Mouse (Mus musculus): ENCODE measurements around the gene Wrap73.

The Wrap73 gene

GRCm38 (mm10) chr4:154139671-154140181 lies 2.4 kb upstream of the Wrap73 start:
- no peak for DNase-seq (ENCODE audit: low spot score in 2 of 2)

GRCm38 (mm10) chr4:154140182-154140212 lies 2.2 kb upstream of the Wrap73 start, which contains the start of gene Trp73:
TSS of gene Trp73 (minus strand) at chr4:154140208.
- no peak for DNase-seq (ENCODE audit: low spot score in 2 of 2)

- no peak for DNase-seq (ENCODE audit: low spot score in 2 of 2)
Measured at GRCm38 (mm10) chr4:154140213-154141008, 1.8 kb upstream of the Wrap73 start.

GRCm38 (mm10) chr4:154141009-154141867 lies 934 bp upstream of the Wrap73 start:
- no peak for DNase-seq (ENCODE audit: low spot score in 2 of 2)

GRCm38 (mm10) chr4:154144712-154145111 lies 2.5 kb downstream of the Wrap73 start:
- DNase-seq (ENCODE audit: low spot score in 2 of 2), result no peak

- no peak for DNase-seq (ENCODE audit: low spot score in 2 of 2)
Measured at GRCm38 (mm10) chr4:154146342-154146741, 4.2 kb downstream of the Wrap73 start.

- no peak for DNase-seq (ENCODE audit: low spot score in 2 of 2)
Measured at GRCm38 (mm10) chr4:154154104-154154503, 11.9 kb downstream of the Wrap73 start.

- no peak for DNase-seq (ENCODE audit: low spot score in 2 of 2)
Measured at GRCm38 (mm10) chr4:154156050-154156449, 13.9 kb downstream of the Wrap73 start.

- no peak for DNase-seq (ENCODE audit: low spot score in 2 of 2)
Measured at GRCm38 (mm10) chr4:154157970-154158662, 15.9 kb downstream of the Wrap73 start.

GRCm38 (mm10) chr4:154159002-154159401 lies 16.8 kb downstream of the Wrap73 start:
- DNase-seq (ENCODE audit: low spot score in 2 of 2), result peak; percentile 77 to 86

GRCm38 (mm10) chr4:154159961-154160537 lies 17.9 kb downstream of the Wrap73 start:
- DNase-seq (ENCODE audit: low spot score in 2 of 2), result no peak

GRCm38 (mm10) chr4:154160538-154161390 lies 18.6 kb downstream of the Wrap73 start, which contains the start of gene Tprgl:
TSS of gene Tprgl (minus strand) at chr4:154160666.
- peak; percentile 93 to 97 for DNase-seq (ENCODE audit: low spot score in 2 of 2)

- peak; percentile 72 to 74 for DNase-seq (ENCODE audit: low spot score in 2 of 2)
Measured at GRCm38 (mm10) chr4:154163296-154163695, 21.1 kb downstream of the Wrap73 start.

- no peak for DNase-seq (ENCODE audit: low spot score in 2 of 2)
Measured at GRCm38 (mm10) chr4:154167053-154167452, 24.9 kb downstream of the Wrap73 start.

GRCm38 (mm10) chr4:154170021-154170420 lies 27.8 kb downstream of the Wrap73 start:
- DNase-seq (ENCODE audit: low spot score in 2 of 2), result no peak

GRCm38 (mm10) chr4:154170506-154171150 lies 28.5 kb downstream of the Wrap73 start, which contains the start of gene Megf6:
TSS of gene Megf6 (plus strand) at chr4:154170730.
- DNase-seq (ENCODE audit: low spot score in 2 of 2), result peak in 1 of 2 experiments; percentile 36

- DNase-seq (ENCODE audit: low spot score in 2 of 2), result no peak
Measured at GRCm38 (mm10) chr4:154171151-154171930, 29.2 kb downstream of the Wrap73 start.

- DNase-seq (ENCODE audit: low spot score in 2 of 2), result no peak
Measured at GRCm38 (mm10) chr4:154171931-154172604, 29.9 kb downstream of the Wrap73 start.

GRCm38 (mm10) chr4:154177257-154177656 lies 35.1 kb downstream of the Wrap73 start:
- DNase-seq (ENCODE audit: low spot score in 2 of 2), result no peak
